Mouse (Mus musculus) olfactory bulb, adult 2 months (tissue): ENCODE data around the gene Krt88.

ENCODE experiments used
- CTCF ChIP-seq: fragments of 200-500 bp; IDR thresholded peaks from 2 replicates; pipeline ENCODE4 v1.5.1; 2012; ENCODE audit warnings: low read depth, mild to moderate bottlenecking, low read length, moderate library complexity; ENCODE audit not compliant: insufficient read depth
- POLR2A ChIP-seq: fragments of 200-500 bp; IDR thresholded peaks from 2 replicates; pipeline ENCODE4 v1.6.1; 2012; ENCODE audit warnings: mild to moderate bottlenecking, low read depth, low read length, moderate library complexity; ENCODE audit not compliant: insufficient read depth

DNA sequence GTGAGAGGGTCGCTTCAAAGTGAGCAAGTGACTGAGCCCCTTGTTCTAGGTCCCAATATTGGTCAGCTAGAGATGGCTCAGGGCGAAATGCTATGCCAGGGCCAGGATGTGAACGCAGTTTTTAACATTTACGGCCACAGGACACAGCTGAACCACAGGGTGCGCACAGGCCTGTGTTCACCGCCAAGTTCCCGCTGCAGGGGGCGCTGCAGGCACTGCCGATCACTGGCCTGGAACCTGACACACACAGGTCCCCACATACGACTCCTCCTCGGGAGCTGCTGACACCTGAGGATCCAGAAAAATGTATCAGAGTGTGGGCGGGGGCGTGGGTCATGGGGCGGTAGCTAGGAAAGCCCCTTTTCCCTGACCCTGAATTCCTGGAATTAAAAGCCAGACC is 11.7 kb downstream of the Krt88 start:
- TF ChIP-seq CTCF: no peak
- TF ChIP-seq POLR2A: no peak
